Comparison of ENCODE assay signal across 8 mouse cellular contexts in genomic region chr8:124573552-124574340, GRCm38 (mm10). TPM values are rescaled to one million over a fixed set of nuclear protein-coding genes. Genes with fewer than 3 reads are reported as not detected.
DNase-seq lines count a peak whose midpoint lies in the region; ATAC-seq and TF ChIP-seq lines count a peak whose summit lies in the region.

No protein-coding gene starts in this region.

- H3K36me3 ChIP-seq in forebrain, embryonic 11.5 days (ENCODE audit: control insufficient read depth, insufficient read depth, low read length) = no peaks in the 10 kb centered on the region
- no peaks in the 10 kb centered on the region for H3K36me3 ChIP-seq in forebrain, embryonic 13.5 days (ENCODE audit: poor library complexity, severe bottlenecking)
- H3K36me3 ChIP-seq in limb, embryonic 11.5 days (ENCODE audit: control insufficient read depth, insufficient read depth, low read length) = no peaks in the 10 kb centered on the region
- no peaks in the 10 kb centered on the region for H3K36me3 ChIP-seq in midbrain, postnatal 0 days (ENCODE audit: insufficient read depth, low read length)

- peak; percentile 90 for TF ChIP-seq CTCF in midbrain, postnatal 0 days (IDR thresholded peaks at IDR 0.05)

- H3K9me3 ChIP-seq in forebrain, embryonic 11.5 days (ENCODE audit: control insufficient read depth, low read length) = no peaks in the 10 kb centered on the region
- no peaks in the 10 kb centered on the region for H3K9me3 ChIP-seq in forebrain, embryonic 13.5 days (replicated peaks)
- H3K9me3 ChIP-seq in limb, embryonic 11.5 days (ENCODE audit: control insufficient read depth, low read length) = no peaks in the 10 kb centered on the region
- no peaks in the 10 kb centered on the region for H3K9me3 ChIP-seq in midbrain, postnatal 0 days (ENCODE audit: low read length)

- 63% methylated on average over 15 of the region's 15 CpGs for WGBS in forebrain, embryonic 11.5 days
- 62% methylated on average over 15 of the region's 15 CpGs for WGBS in forebrain, embryonic 13.5 days
- WGBS in limb, embryonic 11.5 days = 65% methylated on average over 15 of the region's 15 CpGs
- 60% methylated on average over 15 of the region's 15 CpGs for WGBS in midbrain, postnatal 0 days

- H3K27ac ChIP-seq in forebrain, embryonic 11.5 days (ENCODE audit: low read depth, low read length) = no peak overlapping the region
- no peak overlapping the region for H3K27ac ChIP-seq in forebrain, embryonic 13.5 days
- no peak overlapping the region for H3K27ac ChIP-seq in limb, embryonic 11.5 days (replicated peaks; ENCODE audit: low read depth, low read length)
- no peak overlapping the region for H3K27ac ChIP-seq in midbrain, postnatal 0 days (ENCODE audit: low read depth, low read length)

- peak; percentile 33; the same call in 1 of the 2 replicates for ATAC-seq in forebrain, embryonic 11.5 days (replicated peaks; ENCODE audit: low FRiP score)
- no peak for ATAC-seq in forebrain, embryonic 13.5 days
- peak; percentile 88 for ATAC-seq in granulocyte monocyte progenitor cell, adult 5-6 weeks (replicated peaks; ENCODE audit: poor library complexity, severe bottlenecking)
- 0 out of 2 replicates have a peak, but pooled peaks have one; percentile 31 for ATAC-seq in limb, embryonic 11.5 days (ENCODE audit: insufficient number of reproducible peaks, low FRiP score, low TSS enrichment, low read depth)
- ATAC-seq in midbrain, postnatal 0 days (ENCODE audit: low FRiP score) = peak; percentile 42; the same call in 1 of the 2 replicates

- no peaks in the 10 kb centered on the region for H3K27me3 ChIP-seq in forebrain, embryonic 11.5 days (ENCODE audit: control insufficient read depth, insufficient read depth, low read length)
- H3K27me3 ChIP-seq in forebrain, embryonic 13.5 days = no peaks in the 10 kb centered on the region
- no peaks in the 10 kb centered on the region for H3K27me3 ChIP-seq in limb, embryonic 11.5 days (ENCODE audit: control insufficient read depth, insufficient read depth, low read length)
- H3K27me3 ChIP-seq in midbrain, postnatal 0 days (ENCODE audit: insufficient read depth, low read length) = 0 out of 2 replicates have a peak, but pooled peaks cover 3% of the 10 kb centered on the region

- no peak overlapping the region for H3K9ac ChIP-seq in forebrain, embryonic 11.5 days (ENCODE audit: low read length)
- H3K9ac ChIP-seq in forebrain, embryonic 13.5 days = no peak overlapping the region
- 0 out of 2 replicates have a peak overlapping the region, but pooled peaks have one; percentile 34 for H3K9ac ChIP-seq in limb, embryonic 11.5 days (ENCODE audit: low read length)
- no peak overlapping the region for H3K9ac ChIP-seq in midbrain, postnatal 0 days (replicated peaks; ENCODE audit: low read length, poor library complexity, severe bottlenecking)

- DNase-seq in forebrain, embryonic 11.5 days (ENCODE audit: low spot score) = peak; percentile 93
- peak; percentile 92 to 93 for DNase-seq in cerebellum, postnatal 4 days (ENCODE audit: low spot score in 2 of 2)
- peak; percentile 89 for DNase-seq in kidney, adult 18-20 months
- peak; percentile 95 for DNase-seq in limb, embryonic 11.5 days (ENCODE audit: low spot score)
- DNase-seq in midbrain, postnatal 0 days (ENCODE audit: low spot score) = peak; percentile 94
- DNase-seq in spleen, postnatal 4 days (ENCODE audit: low spot score in 2 of 2) = peak; percentile 78 to 94

- H3K4me1 ChIP-seq in forebrain, embryonic 11.5 days (replicated peaks; ENCODE audit: control insufficient read depth, insufficient read depth, low read length) = no peaks in the 10 kb centered on the region
- H3K4me1 ChIP-seq in forebrain, embryonic 13.5 days = no peaks in the 10 kb centered on the region
- no peaks in the 10 kb centered on the region for H3K4me1 ChIP-seq in limb, embryonic 11.5 days (ENCODE audit: control insufficient read depth, insufficient read depth, low read length)
- no peaks in the 10 kb centered on the region for H3K4me1 ChIP-seq in midbrain, postnatal 0 days (ENCODE audit: insufficient read depth, low read length)

- H3K4me3 ChIP-seq in forebrain, embryonic 11.5 days (ENCODE audit: low read depth, low read length) = no peak overlapping the region
- no peak overlapping the region for H3K4me3 ChIP-seq in forebrain, embryonic 13.5 days
- no peak overlapping the region for H3K4me3 ChIP-seq in limb, embryonic 11.5 days (ENCODE audit: low read depth, low read length)
- H3K4me3 ChIP-seq in midbrain, postnatal 0 days (ENCODE audit: low read depth, low read length) = no peak overlapping the region

- H3K4me2 ChIP-seq in forebrain, embryonic 11.5 days (ENCODE audit: low read depth, low read length, severe bottlenecking) = no peak overlapping the region
- H3K4me2 ChIP-seq in forebrain, embryonic 13.5 days = no peak overlapping the region
- H3K4me2 ChIP-seq in limb, embryonic 11.5 days (ENCODE audit: low read depth, severe bottlenecking) = no peak overlapping the region
- no peak overlapping the region for H3K4me2 ChIP-seq in midbrain, postnatal 0 days (ENCODE audit: low read depth, low read length, poor library complexity, severe bottlenecking)

RNA-seq across cellular contexts. Expression of gene Capn9, which starts 2.2 kb away (rescaled TPM):
- 0.15 TPM in 1 of 2 replicates, not detected in the other for polyA plus RNA-seq in forebrain, embryonic 11.5 days (2014; fragmentation: Nextera tagmentation; extraction: Ambion mirVana)
- polyA plus RNA-seq in forebrain, embryonic 13.5 days (2015; fragmentation: Nextera tagmentation; extraction: Ambion mirVana) = 0.06 TPM in 1 of 2 replicates, not detected in the other
- not detected in 2 replicates for total RNA-seq in granulocyte monocyte progenitor cell, adult 5-6 weeks (2014; fragmentation: Nextera tagmentation)
- total RNA-seq in granulocyte monocyte progenitor cell, adult 5-6 weeks (2017) = not detected in 2 replicates
- polyA plus RNA-seq in limb, embryonic 11.5 days (2014; fragmentation: Nextera tagmentation; extraction: Ambion mirVana) = not detected in 2 replicates
- 0.27 TPM in 1 of 2 replicates, not detected in the other for total RNA-seq in midbrain, postnatal 0 days (2014; rRNA removed)
- polyA plus RNA-seq in midbrain, postnatal 0 days (2015; fragmentation: Nextera tagmentation; extraction: Ambion mirVana) = 0.43 and 0.52 TPM in 2 replicates

RNA-seq across cellular contexts. Expression of gene Agt, which starts 4.2 kb away (rescaled TPM):
- not detected in 2 replicates for polyA plus RNA-seq in forebrain, embryonic 11.5 days (2014; fragmentation: Nextera tagmentation; extraction: Ambion mirVana)
- polyA plus RNA-seq in forebrain, embryonic 13.5 days (2015; fragmentation: Nextera tagmentation; extraction: Ambion mirVana) = 0.21 TPM in 1 of 2 replicates, not detected in the other
- total RNA-seq in granulocyte monocyte progenitor cell, adult 5-6 weeks (2014; fragmentation: Nextera tagmentation) = not detected in 2 replicates
- total RNA-seq in granulocyte monocyte progenitor cell, adult 5-6 weeks (2017) = not detected in 2 replicates
- not detected in 2 replicates for polyA plus RNA-seq in limb, embryonic 11.5 days (2014; fragmentation: Nextera tagmentation; extraction: Ambion mirVana)
- 75.5 and 104 TPM in 2 replicates for total RNA-seq in midbrain, postnatal 0 days (2014; rRNA removed)
- polyA plus RNA-seq in midbrain, postnatal 0 days (2015; fragmentation: Nextera tagmentation; extraction: Ambion mirVana) = 65.9 and 83.6 TPM in 2 replicates

RNA-seq across cellular contexts. Expression of gene Cog2, which starts 53.2 kb away (rescaled TPM):
- 41.4 and 44.7 TPM in 2 replicates for polyA plus RNA-seq in forebrain, embryonic 11.5 days (2014; fragmentation: Nextera tagmentation; extraction: Ambion mirVana)
- polyA plus RNA-seq in forebrain, embryonic 13.5 days (2015; fragmentation: Nextera tagmentation; extraction: Ambion mirVana) = 36.1 and 40.3 TPM in 2 replicates
- 18.9 and 22.5 TPM in 2 replicates for total RNA-seq in granulocyte monocyte progenitor cell, adult 5-6 weeks (2014; fragmentation: Nextera tagmentation)
- total RNA-seq in granulocyte monocyte progenitor cell, adult 5-6 weeks (2017) = 22.5 and 25.8 TPM in 2 replicates
- polyA plus RNA-seq in limb, embryonic 11.5 days (2014; fragmentation: Nextera tagmentation; extraction: Ambion mirVana) = 38.7 and 38.9 TPM in 2 replicates
- total RNA-seq in midbrain, postnatal 0 days (2014; rRNA removed) = 26.2 and 26.7 TPM in 2 replicates
- polyA plus RNA-seq in midbrain, postnatal 0 days (2015; fragmentation: Nextera tagmentation; extraction: Ambion mirVana) = 15.8 and 18.8 TPM in 2 replicates

Comparison
In these comparisons a context has a peak if more than half of its experiments do, and no peak if none do; other contexts are left out.
1. RNA of gene Agt, which starts 4.2 kb away (polyA plus RNA-seq): 65.9 to 83.6 TPM in midbrain, postnatal 0 days; not detected in forebrain, embryonic 11.5 days, 0.21 TPM in forebrain, embryonic 13.5 days and not detected in limb, embryonic 11.5 days; every median in the first group is over 10 times any median in the second.
2. Peak in every context shown above with its lines, with median percentiles within 50 percentile points of each other: DNase-seq.